Mouse (Mus musculus) adrenal gland, postnatal 14 days (tissue): ENCODE results near the gene Exoc1. TPM values are rescaled to one million over a fixed set of nuclear protein-coding genes. Genes with fewer than 3 reads are reported as not detected.

Experiments used
- DNase-seq: peaks from one replicate; pipeline ENCODE4 v3.0.0; 2021; ENCODE audit warnings: mixed read lengths
- total RNA-seq: library from RNA; stranded (reverse); gene quantifications from 2 replicates; pipeline ENCODE4 v1.2.3, GENCODE M21; 2021

Exoc1 gene
- total RNA-seq, 1 experiment from 2014 or later, result 40.6 TPM

DNA sequence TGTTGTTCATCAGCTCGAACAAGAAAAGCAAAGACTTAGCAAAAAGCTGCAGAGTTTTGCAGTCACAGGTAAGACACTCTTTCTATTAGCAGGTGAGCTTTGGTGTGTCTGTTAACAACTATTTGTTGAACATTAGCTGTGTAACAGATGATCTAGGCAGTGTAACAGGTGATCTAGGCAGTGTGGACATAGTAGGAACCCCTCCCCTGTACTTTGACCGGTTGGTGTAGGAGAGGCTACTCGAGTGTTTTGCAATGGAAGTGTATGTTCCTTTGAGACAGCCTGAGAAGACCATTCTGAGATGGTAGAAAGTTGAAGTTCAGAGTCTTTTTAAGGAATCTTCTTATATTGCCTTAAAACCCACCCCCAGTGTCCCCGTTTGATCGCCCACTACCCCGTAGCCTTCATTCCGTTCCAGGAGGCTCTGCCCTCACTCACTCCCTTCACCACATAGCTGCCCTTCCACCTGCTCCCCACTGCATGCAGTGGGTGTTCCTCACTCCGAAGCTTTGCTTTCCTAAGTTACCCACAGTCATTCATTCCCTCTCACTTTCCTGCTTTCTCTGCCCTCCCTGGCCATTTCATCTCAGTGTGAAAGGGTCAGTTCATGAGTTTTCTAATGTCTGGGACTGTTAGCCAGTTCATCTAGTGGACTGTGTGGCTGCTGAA is 80.7 kb downstream of the Exoc1 start:
- no peak for DNase-seq

DNA sequence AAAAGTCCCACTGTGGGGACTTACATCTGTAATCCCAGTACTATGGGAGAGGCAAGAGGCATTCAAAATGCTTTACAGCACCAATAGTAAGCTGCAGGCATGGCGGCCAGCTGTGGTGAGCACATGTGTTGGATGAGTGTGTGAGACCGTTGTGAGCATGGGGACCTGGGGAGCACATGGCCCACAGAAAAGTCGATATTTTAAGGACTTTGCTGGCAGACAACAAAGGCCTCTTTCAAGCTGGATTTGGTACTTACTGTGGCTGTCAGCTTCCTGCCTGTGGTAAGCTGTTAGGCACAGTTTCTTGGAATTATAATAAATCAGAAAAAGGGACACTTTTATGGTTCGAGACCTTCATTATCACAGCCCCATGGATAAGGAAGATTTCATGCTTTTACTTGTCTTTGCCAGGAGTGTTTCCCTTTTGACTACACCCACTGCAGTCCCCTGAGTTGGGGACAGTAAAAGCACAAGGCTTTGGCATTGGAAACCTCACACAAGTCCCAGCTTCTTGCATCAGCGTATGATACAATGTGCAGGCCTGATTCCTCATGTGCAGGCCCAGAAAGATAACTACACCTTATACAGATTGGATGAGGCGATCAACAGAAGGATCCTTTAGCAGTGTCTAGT is 83.9 kb downstream of the Exoc1 start:
- no peak for DNase-seq

DNA sequence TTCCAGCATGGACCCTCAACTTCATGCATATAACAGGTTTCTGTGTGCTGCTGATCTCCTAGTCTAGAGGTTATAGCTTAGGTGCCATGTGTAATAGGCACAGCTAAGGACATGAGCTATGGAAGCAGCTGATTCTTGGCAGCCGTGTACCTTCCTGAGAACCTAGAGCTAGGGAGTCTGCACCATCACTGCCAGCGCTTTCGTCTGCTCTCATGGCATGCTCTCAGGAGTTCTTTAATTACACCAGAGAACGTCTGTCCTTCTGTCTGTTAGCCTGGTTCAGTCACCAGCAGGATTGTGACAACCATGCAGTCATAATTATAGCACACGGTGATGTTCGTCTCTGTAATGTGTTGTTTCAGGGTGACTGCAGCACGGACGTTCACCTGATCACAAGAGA is 86.2 kb downstream of the Exoc1 start:
- DNase-seq, result no peak

DNA sequence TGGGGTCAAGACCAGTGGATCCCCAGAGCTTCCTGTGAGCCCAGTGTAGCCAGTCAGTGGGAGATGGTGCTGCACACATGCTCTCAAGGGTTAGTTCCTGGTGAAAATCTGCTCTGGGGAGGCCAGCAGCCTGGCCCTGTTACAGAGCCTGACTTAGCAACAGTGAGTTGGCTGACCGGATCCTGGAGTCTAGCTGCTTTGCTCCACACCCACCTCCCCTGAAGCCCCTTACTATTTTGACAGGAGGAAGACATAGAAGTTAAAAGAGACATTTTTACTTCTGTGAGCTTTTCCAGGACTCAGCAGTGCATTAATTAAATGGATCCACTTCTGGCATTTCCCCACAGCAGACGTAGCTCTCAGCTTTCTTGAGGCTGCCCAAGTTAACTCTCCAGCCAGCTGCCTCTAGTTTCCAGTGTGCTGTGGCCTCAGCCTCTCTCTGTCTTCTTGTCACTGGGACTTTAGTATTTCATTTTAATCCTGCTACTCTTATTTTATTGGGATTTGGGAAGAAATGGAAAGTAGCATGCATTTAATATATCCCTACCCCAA is 87.2 kb downstream of the Exoc1 start:
- no peak for DNase-seq

DNA sequence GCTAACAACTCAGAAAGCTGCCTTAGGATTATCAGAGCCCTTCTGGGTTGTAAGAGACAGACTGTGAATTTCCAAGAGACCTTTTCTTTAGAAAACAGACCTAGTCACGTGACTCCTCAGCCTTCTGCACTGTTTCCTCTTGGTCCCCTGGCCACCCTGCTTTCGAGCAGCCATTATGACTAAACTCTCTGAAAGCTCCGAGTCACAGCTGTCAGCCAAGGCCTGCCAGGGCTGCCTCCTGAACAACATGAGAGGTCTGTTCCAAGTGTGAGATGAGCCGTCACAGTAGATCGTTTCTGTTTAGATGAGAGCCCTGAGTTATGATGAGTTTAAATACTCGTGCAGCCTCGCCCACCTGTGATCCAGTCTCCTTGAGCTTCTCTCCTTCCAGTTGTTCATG is 89.6 kb downstream of the Exoc1 start:
- no peak for DNase-seq

Other genes starting within 250 kb of the Exoc1 start
- gene Clock, start 224.5 kb upstream of the Exoc1 start, total RNA-seq, result 45.9 and 46.9 TPM in 2 replicates
- not detected in 2 replicates for gene Pdcl2, start 198.2 kb upstream of the Exoc1 start, total RNA-seq
- gene Nmu, start 165.5 kb upstream of the Exoc1 start, total RNA-seq, result not detected in 2 replicates
- gene Gm7271, start 45.3 kb upstream of the Exoc1 start, total RNA-seq, result not detected in 2 replicates
- gene Cep135, start 59.4 kb downstream of the Exoc1 start, total RNA-seq, result 6.4 and 6.6 TPM in 2 replicates
- gene C530008M17Rik, start 127.2 kb downstream of the Exoc1 start, total RNA-seq, result 12.0 and 16.7 TPM in 2 replicates